Mouse (Mus musculus): ENCODE measurements around the gene Ahsa1.

GRCm38 (mm10) chr12:87238632-87239031 is 27.6 kb upstream of the Ahsa1 start, which contains the start of gene Noxred1:
- TF ChIP-seq POLR2A (IDR thresholded peaks at IDR 0.05; ENCODE audit: insufficient read depth, low read depth, low read length) (no peak), CTCF (IDR thresholded peaks at IDR 0.05) (no peak)

Data from heart, adult 2 months (tissue).